Mouse (Mus musculus) olfactory bulb, adult 2 months (tissue): Measurements from ENCODE around the gene Tirap. TPM values are rescaled to one million over a fixed set of nuclear protein-coding genes. Genes with fewer than 3 reads are reported as not detected.

ENCODE experiments used
- H3K27ac ChIP-seq: fragments of 200-500 bp; 2 replicates; pipeline ENCODE4 v1.5.1; 2012; ENCODE audit warnings: low read depth, low read length; ENCODE audit not compliant: insufficient read depth
- H3K4me1 ChIP-seq: fragments of 200-500 bp; 2 replicates; pipeline ENCODE4 v1.6.1; 2012; ENCODE audit warnings: low read length; ENCODE audit not compliant: control insufficient read depth, insufficient read depth
- H3K4me3 ChIP-seq: fragments of 200-500 bp; 2 replicates; pipeline ENCODE4 v1.5.1; 2012; ENCODE audit warnings: mild to moderate bottlenecking, low read depth, low read length, moderate library complexity; ENCODE audit not compliant: insufficient read depth
- CTCF ChIP-seq: fragments of 200-500 bp; IDR thresholded peaks from 2 replicates; pipeline ENCODE4 v1.5.1; 2012; ENCODE audit warnings: low read depth, mild to moderate bottlenecking, low read length, moderate library complexity; ENCODE audit not compliant: insufficient read depth
- POLR2A ChIP-seq: fragments of 200-500 bp; IDR thresholded peaks from 2 replicates; pipeline ENCODE4 v1.6.1; 2012; ENCODE audit warnings: mild to moderate bottlenecking, low read depth, low read length, moderate library complexity; ENCODE audit not compliant: insufficient read depth
- WGBS: fragments of 180-500 bp; shearing (Covaris S2); methylation state at CpG from one replicate; pipeline ENCODE4 v1.1.7; 2018; 5-methylcytosine and 5-hydroxymethylcytosine counted together
- polyA plus RNA-seq: library from polyadenylated mRNA; stranded (reverse); fragments of >200 nt; gene quantifications from 2 replicates; pipeline ENCODE4 v1.2.4, GENCODE M21; 2012; ENCODE audit warnings: low replicate concordance; ENCODE audit not compliant: missing spikeins, insufficient read depth, insufficient read length

Gene Tirap
- polyA plus RNA-seq, 1 experiment, result not detected

DNA sequence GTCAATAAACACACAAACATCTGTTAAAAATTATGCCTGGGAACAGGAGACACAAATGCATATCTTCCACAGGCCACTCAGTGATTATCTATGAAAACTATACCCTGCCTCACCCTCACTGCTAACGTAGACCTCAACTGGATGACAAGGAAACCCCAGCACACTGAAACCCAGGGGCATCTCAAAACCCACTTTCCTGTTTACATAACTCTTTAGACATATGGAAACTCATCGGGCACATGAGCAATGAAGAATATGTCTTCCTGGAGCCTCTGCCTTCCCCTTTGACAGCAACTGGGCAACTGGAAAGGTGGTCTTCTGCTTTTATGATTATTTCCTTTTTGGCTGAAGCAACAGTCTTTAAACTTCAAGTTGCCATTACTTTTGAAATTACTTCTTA lies 57.9 kb downstream of the Tirap start:
- 88% methylated on average over 2 of the region's 2 CpGs for WGBS
- Histone ChIP-seq H3K4me3 (no peak overlapping the region), H3K27ac (no peak overlapping the region), H3K4me1 (peaks cover 4% of the 10 kb centered on the region; the same call in 1 of the 2 replicates)
- no peak for TF ChIP-seq POLR2A
- no peak for TF ChIP-seq CTCF

- WGBS, result 88% methylated on average over 5 of the region's 5 CpGs
- TF ChIP-seq POLR2A (no peak), CTCF (no peak)
- H3K4me1 ChIP-seq, result peaks cover 4% of the 10 kb centered on the region; the same call in 1 of the 2 replicates
- no peak overlapping the region for H3K4me3 ChIP-seq
- H3K27ac ChIP-seq, result no peak overlapping the region
Observed at GRCm38 (mm10) chr9:35139231-35139744, 60.8 kb downstream of the Tirap start.

GRCm38 (mm10) chr9:35138029-35138428 lies 62.1 kb downstream of the Tirap start:
- TF ChIP-seq POLR2A (no peak), CTCF (no peak)
- no peak overlapping the region for H3K4me3 ChIP-seq
- H3K4me1 ChIP-seq, result peaks cover 4% of the 10 kb centered on the region; the same call in 1 of the 2 replicates
- H3K27ac ChIP-seq, result no peak overlapping the region
- WGBS, result 88% methylated on average over 7 of the region's 7 CpGs

DNA sequence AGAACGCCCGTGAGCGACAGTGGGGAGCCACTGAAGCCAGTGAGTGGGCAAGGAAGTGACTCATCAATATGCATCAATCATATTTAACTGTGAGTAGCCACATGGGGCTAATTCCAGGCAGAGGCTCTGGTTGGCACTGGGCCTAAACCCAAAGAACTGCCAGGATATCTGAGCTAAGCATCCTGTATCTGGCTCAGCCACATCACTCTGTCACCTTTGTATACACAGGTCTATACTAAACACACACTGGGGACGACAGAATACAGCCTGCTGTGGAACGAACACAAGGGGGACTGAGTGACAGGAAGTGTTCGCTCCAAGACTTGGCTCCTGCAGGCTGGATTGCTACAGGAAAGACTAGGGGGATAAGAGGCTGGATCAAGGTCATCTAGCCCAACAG lies 64.5 kb downstream of the Tirap start:
- H3K4me3 ChIP-seq, result no peak overlapping the region
- no peak overlapping the region for H3K27ac ChIP-seq
- TF ChIP-seq POLR2A (no peak), CTCF (no peak)
- 64% methylated on average over 6 of the region's 6 CpGs for WGBS
- H3K4me1 ChIP-seq, result peaks cover 16% of the 10 kb centered on the region

Other genes starting within 250 kb of the Tirap start
- not detected in 2 replicates for gene St3gal4, start 81.0 kb downstream of the Tirap start, polyA plus RNA-seq
- gene Dcps, start 24.2 kb downstream of the Tirap start, polyA plus RNA-seq, result not detected in 2 replicates
- not detected in 2 replicates for gene Srpr, start 116 bp downstream of the Tirap start, polyA plus RNA-seq
- not detected in 2 replicates for gene Foxred1, start 10.8 kb upstream of the Tirap start, polyA plus RNA-seq
- not detected in 2 replicates for gene Fam118b, start 67.5 kb upstream of the Tirap start, polyA plus RNA-seq
- gene Rpusd4, start 67.6 kb upstream of the Tirap start, polyA plus RNA-seq, result not detected in 2 replicates
- gene Cdon, start 220.8 kb upstream of the Tirap start, polyA plus RNA-seq, result not detected in 2 replicates